Mouse (Mus musculus) T-cell, adult 2 months (primary cell): ENCODE results near the gene Rhob.

Experiments
- DNase-seq: peaks from one replicate; pipeline ENCODE4 v3.0.0; 2022; ENCODE audit warnings: low spot score

The Rhob gene

GRCm38 (mm10) chr12:8504131-8504530 is 4.3 kb upstream of the Rhob start:
- no peak for DNase-seq

- DNase-seq = peak; percentile 55
Measured at GRCm38 (mm10) chr12:8502546-8502945, 2.7 kb upstream of the Rhob start.

- DNase-seq = no peak
Measured at GRCm38 (mm10) chr12:8501571-8502305, 1.9 kb upstream of the Rhob start.

GRCm38 (mm10) chr12:8500597-8501570 is 1.1 kb upstream of the Rhob start:
- no peak for DNase-seq

GRCm38 (mm10) chr12:8499001-8499870 is 573 bp downstream of the Rhob start:
- DNase-seq = peak; percentile 23

- DNase-seq = no peak
Measured at GRCm38 (mm10) chr12:8498591-8499000, 1.2 kb downstream of the Rhob start.

- DNase-seq = no peak
Measured at GRCm38 (mm10) chr12:8498148-8498571, 1.6 kb downstream of the Rhob start.

GRCm38 (mm10) chr12:8497314-8497706 is 2.5 kb downstream of the Rhob start:
- DNase-seq = no peak

- no peak for DNase-seq
Measured at GRCm38 (mm10) chr12:8496679-8497313, 3.0 kb downstream of the Rhob start.

GRCm38 (mm10) chr12:8495881-8496678 is 3.7 kb downstream of the Rhob start:
- peak; percentile 37 for DNase-seq

- no peak for DNase-seq
Measured at GRCm38 (mm10) chr12:8494675-8495074, 5.1 kb downstream of the Rhob start.

- DNase-seq = no peak
Measured at GRCm38 (mm10) chr12:8493386-8493785, 6.4 kb downstream of the Rhob start.

GRCm38 (mm10) chr12:8489098-8489497 is 10.7 kb downstream of the Rhob start:
- DNase-seq = no peak

- no peak for DNase-seq
Measured at GRCm38 (mm10) chr12:8488652-8488980, 11.2 kb downstream of the Rhob start.

GRCm38 (mm10) chr12:8487959-8488651 is 11.7 kb downstream of the Rhob start:
- DNase-seq = no peak

GRCm38 (mm10) chr12:8487281-8487680 is 12.5 kb downstream of the Rhob start:
- DNase-seq = no peak

GRCm38 (mm10) chr12:8485247-8485646 is 14.6 kb downstream of the Rhob start:
- DNase-seq = no peak

- no peak for DNase-seq
Measured at GRCm38 (mm10) chr12:8482169-8482568, 17.6 kb downstream of the Rhob start.

- DNase-seq = no peak
Measured at GRCm38 (mm10) chr12:8474836-8475387, 24.9 kb downstream of the Rhob start.
